Mouse (Mus musculus) ES-Bruce4 (cell line): ENCODE measurements at regions not wholly inside any gene's neighbourhood (a gene's known extent, or its start where the extent isn't known, plus 50 kb on each side); places are given as distances from the start of the nearest gene placed in this dataset.

Experiments used
- EP300 ChIP-seq: IDR thresholded peaks from 2 replicates; pipeline ENCODE4 v1.6.1; 2011; ENCODE audit warnings: low read depth, low read length; ENCODE audit not compliant: insufficient read depth
- POLR2A ChIP-seq: IDR thresholded peaks from one replicate; pipeline ENCODE4 v1.8.1; 2011; ENCODE audit warnings: low read length; ENCODE audit not compliant: insufficient read depth

- no peak for TF ChIP-seq POLR2A
- no peak for TF ChIP-seq EP300
These were observed 331.9 kb downstream of the Tns1 start for GRCm38 (mm10) chr1:73792311-73792710.
